Mouse (Mus musculus) hindbrain, embryonic 11.5 days (tissue): ENCODE data around the gene Bbs2. TPM values are rescaled to one million over a fixed set of nuclear protein-coding genes. Genes with fewer than 3 reads are reported as not detected.
A peak's percentile ranks its signal among the peaks of the same experiment; 100 is the strongest.

Experiments
- ATAC-seq: fragments of 200-750 bp; cut with Nextera tagmentation; 2 replicates; pipeline ENCODE4 v1.8.0; 2017; ENCODE audit warnings: mild to moderate bottlenecking, moderate TSS enrichment, moderate library complexity; ENCODE audit not compliant: low FRiP score
- DNase-seq: peaks from one replicate; pipeline ENCODE4 v3.0.0-alpha.2; 2015; ENCODE audit warnings: low spot score
- H3K27ac ChIP-seq: fragments of 300-500 bp; sonication (generic); 2 replicates; pipeline ENCODE4 v1.5.1; 2014; ENCODE audit warnings: mild to moderate bottlenecking, low read depth, low read length
- H3K27me3 ChIP-seq: fragments of 300-500 bp; sonication (generic); 2 replicates; pipeline ENCODE4 v1.6.1; 2014; ENCODE audit warnings: mild to moderate bottlenecking, low read length, moderate library complexity, mixed read lengths; ENCODE audit not compliant: control insufficient read depth, insufficient read depth
- H3K36me3 ChIP-seq: fragments of 300-500 bp; sonication (generic); 2 replicates; pipeline ENCODE4 v1.6.1; 2014; ENCODE audit warnings: mild to moderate bottlenecking, low read length, moderate library complexity, mixed read lengths; ENCODE audit not compliant: control insufficient read depth, insufficient read depth
- H3K4me1 ChIP-seq: fragments of 300-500 bp; sonication (generic); replicated peaks from 2 replicates; pipeline ENCODE4 v1.6.1; 2014; ENCODE audit warnings: low read length, mixed read lengths; ENCODE audit not compliant: control insufficient read depth, insufficient read depth
- H3K4me2 ChIP-seq: fragments of 300-500 bp; sonication (generic); replicated peaks from 2 replicates; pipeline ENCODE4 v1.6.1; 2014; ENCODE audit warnings: mild to moderate bottlenecking, low read depth, low read length
- H3K4me3 ChIP-seq: fragments of 300-500 bp; sonication (generic); 2 replicates; pipeline ENCODE4 v1.5.1; 2014; ENCODE audit warnings: low read depth, low read length
- H3K9ac ChIP-seq: fragments of 300-500 bp; sonication (generic); 2 replicates; pipeline ENCODE4 v1.6.1; 2014; ENCODE audit warnings: low read depth, low read length
- H3K9me3 ChIP-seq: fragments of 300-500 bp; sonication (generic); 2 replicates; pipeline ENCODE4 v1.6.1; 2016; ENCODE audit warnings: low read length; ENCODE audit not compliant: control insufficient read depth
- WGBS: fragments of 180-500 bp; shearing (Covaris S2); extraction: QIAGEN DNeasy Blood & Tissue Kit; methylation state at CpG from one replicate; pipeline ENCODE4 v1.1.7; 2014; 5-methylcytosine and 5-hydroxymethylcytosine counted together
- polyA plus RNA-seq: library from polyadenylated mRNA; unstranded; fragments of >200 nt; fragmentation: Nextera tagmentation; extraction: Ambion mirVana; gene quantifications from 2 replicates; pipeline ENCODE4 v1.2.1, GENCODE M21; 2014

Gene Bbs2
- polyA plus RNA-seq, 1 experiment from 2014 or later = 29.1 TPM

DNA sequence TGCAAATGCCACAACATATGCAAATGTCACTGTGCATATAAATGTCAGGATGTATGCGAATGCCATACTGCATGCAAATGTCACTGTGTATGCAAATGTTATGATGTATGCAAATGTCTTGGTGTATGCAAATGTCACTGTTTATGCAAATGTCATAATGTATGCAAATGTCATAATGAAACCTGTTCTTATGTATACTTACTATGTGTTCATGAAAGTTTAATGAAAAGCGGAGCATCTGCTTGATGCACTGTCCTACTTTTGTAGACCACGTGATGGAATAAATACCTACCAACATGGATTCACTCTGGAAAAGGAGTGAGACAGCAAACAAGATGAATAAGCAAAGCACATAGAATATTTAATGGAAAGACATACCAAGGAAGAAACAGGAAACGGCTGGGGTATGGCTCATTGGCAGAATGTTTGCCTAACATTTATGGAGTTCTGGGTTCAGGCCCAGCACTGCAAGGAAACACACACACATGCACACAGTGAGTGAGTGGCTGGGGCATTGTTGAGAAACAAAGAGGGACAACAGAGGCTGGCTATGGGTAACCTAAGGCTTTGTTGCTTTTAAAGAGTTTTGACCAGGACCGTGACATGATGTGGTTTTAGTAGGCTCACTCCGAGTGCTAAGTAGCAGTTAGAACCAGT, 30.5 kb upstream of the Bbs2 start:
- ATAC-seq = no peak
- no peaks in the 10 kb centered on the region for H3K9me3 ChIP-seq
- H3K4me1 ChIP-seq = no peaks in the 10 kb centered on the region
- H3K27ac ChIP-seq = no peak overlapping the region
- H3K4me3 ChIP-seq = no peak overlapping the region
- no peaks in the 10 kb centered on the region for H3K36me3 ChIP-seq
- WGBS = 71% methylated on average over 6 of the region's 6 CpGs
- H3K27me3 ChIP-seq = no peaks in the 10 kb centered on the region
- H3K9ac ChIP-seq = no peak overlapping the region
- no peak overlapping the region for H3K4me2 ChIP-seq
- no peak for DNase-seq

DNA sequence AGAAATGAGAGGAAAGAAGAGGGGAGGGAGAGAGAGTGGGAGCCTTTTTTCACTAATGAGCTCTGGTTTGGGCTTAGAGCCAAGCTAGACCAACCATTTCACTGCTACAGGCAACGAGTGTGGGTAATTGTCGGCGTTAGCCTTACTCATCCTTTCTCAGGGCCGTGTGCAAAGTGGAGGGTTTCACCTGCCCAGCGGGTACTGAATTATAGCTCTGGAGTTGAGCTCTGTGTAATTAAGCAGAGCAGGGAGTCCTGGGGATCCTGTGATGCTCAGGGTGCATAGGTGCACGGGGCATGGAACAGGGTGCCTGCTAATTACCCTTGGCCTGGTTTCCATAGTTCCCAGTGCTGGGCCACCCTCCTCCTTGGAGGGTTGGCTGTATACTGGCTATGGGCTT, 29.0 kb upstream of the Bbs2 start:
- no peak overlapping the region for H3K27ac ChIP-seq
- no peaks in the 10 kb centered on the region for H3K36me3 ChIP-seq
- 92% methylated on average over 6 of the region's 6 CpGs for WGBS
- H3K4me3 ChIP-seq = no peak overlapping the region
- no peak overlapping the region for H3K9ac ChIP-seq
- ATAC-seq (no peak), DNase-seq (no peak)
- no peaks in the 10 kb centered on the region for H3K27me3 ChIP-seq
- no peaks in the 10 kb centered on the region for H3K9me3 ChIP-seq
- H3K4me2 ChIP-seq = no peak overlapping the region
- H3K4me1 ChIP-seq = no peaks in the 10 kb centered on the region

DNA sequence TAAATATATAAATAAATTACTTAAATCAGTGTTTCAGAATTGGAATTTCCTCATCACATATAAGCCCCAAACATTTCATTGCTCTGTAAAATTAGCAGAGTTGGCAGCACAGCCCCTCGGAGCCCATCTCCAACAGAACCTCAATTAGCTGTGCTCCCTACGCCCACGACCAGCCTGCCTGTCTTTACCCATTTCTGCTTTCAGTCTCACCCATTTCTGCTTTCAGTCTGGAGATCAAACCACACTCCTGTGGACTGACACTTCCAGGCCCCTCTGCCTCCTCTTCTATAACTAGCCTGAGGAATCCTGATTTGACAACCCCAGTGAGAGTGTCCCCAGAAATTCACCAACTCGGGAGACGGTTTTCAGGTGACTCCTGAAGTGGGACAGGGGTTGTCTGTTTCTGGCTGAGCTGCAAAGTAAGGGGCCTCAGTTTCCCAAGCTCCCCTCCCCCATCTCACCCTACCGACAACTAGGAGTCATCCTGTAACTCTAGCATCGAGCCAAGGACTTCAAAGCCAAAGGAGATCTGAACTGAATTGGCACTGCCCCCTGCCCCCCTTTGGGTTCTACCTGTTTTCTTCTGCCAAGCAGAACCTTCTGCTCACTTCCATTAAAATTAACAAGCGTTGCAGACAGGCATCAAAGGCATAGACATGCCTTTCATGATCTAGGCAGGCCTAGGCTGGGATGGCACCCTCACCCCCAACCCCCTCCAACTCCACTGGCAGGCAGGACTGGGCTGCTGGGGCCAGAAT, 24.2 kb upstream of the Bbs2 start:
- no peak overlapping the region for H3K4me3 ChIP-seq
- WGBS = 62% methylated on average over 8 of the region's 8 CpGs
- ATAC-seq (no peak), DNase-seq (no peak)
- H3K9ac ChIP-seq = no peak overlapping the region
- no peaks in the 10 kb centered on the region; the same call in 1 of the 2 replicates for H3K4me1 ChIP-seq
- no peaks in the 10 kb centered on the region for H3K9me3 ChIP-seq
- no peaks in the 10 kb centered on the region for H3K27me3 ChIP-seq
- no peaks in the 10 kb centered on the region for H3K36me3 ChIP-seq
- H3K4me2 ChIP-seq = no peak overlapping the region
- no peak overlapping the region for H3K27ac ChIP-seq

DNA sequence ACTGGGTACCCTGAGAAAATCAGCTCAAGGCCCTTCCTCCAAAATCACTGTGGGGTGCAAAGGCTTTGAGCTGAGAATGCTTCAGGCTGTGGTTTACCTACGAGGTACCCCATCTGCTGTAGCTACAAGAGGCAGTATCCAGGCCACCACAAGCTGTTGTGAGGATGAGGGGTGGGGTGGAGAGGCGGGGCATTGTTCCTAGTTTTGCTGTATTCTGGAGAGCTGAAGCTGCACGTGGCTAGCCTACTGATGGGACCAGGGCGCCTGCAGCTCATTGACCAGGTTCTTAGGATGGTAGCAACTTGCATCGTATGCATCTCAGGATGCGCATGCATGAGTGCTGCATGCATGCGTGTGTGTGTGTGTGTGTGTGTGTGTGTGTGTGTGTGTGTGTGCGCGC, 22.9 kb upstream of the Bbs2 start:
- no peak overlapping the region for H3K27ac ChIP-seq
- no peak for ATAC-seq

DNA sequence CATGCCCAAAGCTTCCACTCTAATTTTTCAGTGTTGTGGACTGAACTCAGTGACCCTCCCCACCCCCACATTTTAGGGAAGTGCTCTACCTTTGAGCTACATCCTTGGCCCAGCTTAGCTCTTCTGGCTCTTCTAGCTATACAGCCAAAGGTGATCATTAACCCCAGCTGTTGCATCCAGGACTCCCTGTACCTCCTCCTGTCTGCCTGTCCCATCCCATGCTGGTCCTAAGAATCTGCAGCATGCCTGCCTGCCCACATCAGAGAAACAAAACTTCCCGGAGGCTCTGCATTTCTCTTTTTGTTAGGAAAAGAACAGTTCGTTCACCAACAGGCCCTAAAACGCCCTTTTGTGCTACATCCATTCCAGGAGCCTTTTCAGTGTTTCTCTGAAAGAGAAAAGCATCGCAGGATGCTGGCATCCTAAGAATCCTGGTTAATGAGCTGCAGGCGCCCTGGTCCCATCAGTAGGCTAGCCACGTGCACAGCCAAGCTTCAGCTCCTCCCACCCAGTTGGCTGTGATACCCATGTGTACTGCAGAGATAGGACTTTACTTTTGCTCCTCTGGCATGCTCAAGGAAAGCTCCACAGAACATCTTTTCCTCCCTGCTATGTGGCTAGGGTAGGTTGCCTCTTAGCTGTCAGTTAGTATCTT, 20.2 kb upstream of the Bbs2 start:
- peak; percentile 91 for ATAC-seq
- H3K4me2 ChIP-seq = 0 out of 2 replicates have a peak overlapping the region, but pooled peaks have one; percentile 3
- DNase-seq = peak; percentile 82
- peak overlapping the region; percentile 89 for H3K27ac ChIP-seq
- H3K9ac ChIP-seq = 0 out of 2 replicates have a peak overlapping the region, but pooled peaks have one; percentile 25
- no peaks in the 10 kb centered on the region for H3K9me3 ChIP-seq
- H3K4me3 ChIP-seq = no peak overlapping the region
- WGBS = 2% methylated on average over 6 of the region's 6 CpGs
- no peaks in the 10 kb centered on the region for H3K36me3 ChIP-seq
- H3K27me3 ChIP-seq = no peaks in the 10 kb centered on the region
- no peaks in the 10 kb centered on the region; the same call in 1 of the 2 replicates for H3K4me1 ChIP-seq

More for the DNA sequence above, 22.9 kb upstream of the Bbs2 start:
- WGBS = 77% methylated on average over 9 of the region's 9 CpGs
- Histone ChIP-seq H3K9ac (no peak overlapping the region), H3K9me3 (no peaks in the 10 kb centered on the region), H3K4me3 (no peak overlapping the region), H3K4me1 (no peaks in the 10 kb centered on the region; the same call in 1 of the 2 replicates), H3K27me3 (no peaks in the 10 kb centered on the region), H3K4me2 (no peak overlapping the region), H3K36me3 (no peaks in the 10 kb centered on the region)
- peak; percentile 10 for DNase-seq

DNA sequence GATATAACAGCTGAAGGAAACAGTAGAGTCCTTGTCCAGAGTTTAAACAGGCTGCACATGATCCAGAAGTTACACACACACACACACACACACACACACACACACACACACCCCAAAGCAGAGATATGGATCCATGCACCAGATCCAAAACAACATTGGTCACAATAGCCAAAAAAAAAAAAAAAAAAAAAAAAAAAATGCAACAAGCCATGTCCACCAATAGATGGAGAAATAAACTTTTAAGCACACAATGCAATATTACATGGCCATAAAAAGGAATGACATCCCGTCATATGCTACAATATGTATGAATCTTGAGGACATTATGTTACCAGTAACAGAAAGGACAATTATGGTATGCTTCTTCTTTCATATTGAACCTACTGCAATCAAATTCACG, 15.2 kb upstream of the Bbs2 start:
- Histone ChIP-seq H3K4me2 (no peak overlapping the region), H3K27me3 (no peaks in the 10 kb centered on the region), H3K9ac (no peak overlapping the region), H3K9me3 (no peaks in the 10 kb centered on the region), H3K27ac (no peak overlapping the region), H3K36me3 (no peaks in the 10 kb centered on the region), H3K4me1 (no peaks in the 10 kb centered on the region; the same call in 1 of the 2 replicates), H3K4me3 (no peak overlapping the region)
- ATAC-seq (no peak), DNase-seq (no peak)
- 87% methylated on average over 2 of the region's 2 CpGs for WGBS

DNA sequence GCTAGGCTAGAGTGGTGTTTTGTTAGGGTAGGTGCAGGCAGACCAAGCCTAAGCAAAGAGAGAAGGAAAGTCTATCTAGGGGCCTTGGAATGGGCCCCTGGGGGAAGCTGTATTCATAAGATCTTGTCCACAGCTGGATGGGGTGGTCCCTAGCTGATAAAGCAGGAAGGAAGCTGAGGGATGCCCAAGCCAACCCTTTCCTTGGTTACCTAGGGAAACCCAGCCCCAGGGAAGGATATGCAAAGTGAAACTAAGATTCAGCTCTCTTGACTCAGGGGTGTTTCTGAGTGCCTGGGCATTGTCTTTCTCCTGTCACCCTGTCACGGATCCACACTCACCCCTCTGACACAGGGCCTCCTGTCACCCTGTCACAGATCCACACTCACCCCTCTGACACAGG, 14.7 kb upstream of the Bbs2 start:
- H3K9me3 ChIP-seq = no peaks in the 10 kb centered on the region
- no peak for ATAC-seq
- WGBS = 38% methylated on average over 1 of the region's 1 CpGs
- H3K9ac ChIP-seq = no peak overlapping the region
- H3K4me2 ChIP-seq = no peak overlapping the region
- H3K4me3 ChIP-seq = no peak overlapping the region
- DNase-seq = no peak
- no peak overlapping the region for H3K27ac ChIP-seq
- H3K36me3 ChIP-seq = no peaks in the 10 kb centered on the region
- H3K27me3 ChIP-seq = no peaks in the 10 kb centered on the region
- no peaks in the 10 kb centered on the region for H3K4me1 ChIP-seq

DNA sequence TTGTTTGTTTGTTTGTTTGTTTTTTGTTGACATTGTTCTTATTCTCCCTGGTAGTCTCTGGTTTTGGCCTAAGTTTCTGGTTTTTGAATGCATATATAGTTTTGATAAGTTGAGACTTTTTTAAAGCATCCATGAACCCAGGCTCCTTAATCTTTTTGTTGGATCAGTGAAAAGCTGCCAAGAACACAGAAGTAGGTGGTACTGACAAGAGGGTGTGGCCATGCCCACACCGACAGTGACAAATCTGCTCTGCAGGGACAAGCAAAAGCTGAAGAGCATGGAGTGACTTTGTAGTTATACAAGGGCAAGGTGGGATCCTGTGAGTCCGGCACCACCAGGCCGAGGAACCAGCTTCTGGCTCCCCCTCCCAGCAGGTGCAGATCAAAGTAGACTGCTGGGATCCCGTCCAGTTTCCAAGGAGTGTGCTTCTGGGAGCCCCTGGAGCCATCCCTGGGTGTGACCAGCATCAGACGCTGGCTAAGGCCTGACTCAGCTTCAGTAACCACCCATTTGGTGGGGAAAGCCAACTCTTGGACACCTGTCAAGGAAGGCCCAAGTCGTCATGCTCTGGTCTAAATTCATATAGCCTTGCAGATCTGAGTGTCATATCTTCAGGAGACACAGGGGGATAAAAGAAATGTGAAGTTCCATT, 11.9 kb upstream of the Bbs2 start:
- Histone ChIP-seq H3K36me3 (no peaks in the 10 kb centered on the region), H3K4me3 (no peak overlapping the region), H3K9ac (no peak overlapping the region), H3K9me3 (no peaks in the 10 kb centered on the region), H3K27ac (no peak overlapping the region), H3K27me3 (no peaks in the 10 kb centered on the region), H3K4me2 (no peak overlapping the region), H3K4me1 (no peaks in the 10 kb centered on the region)
- ATAC-seq = no peak
- DNase-seq = no peak
- 67% methylated on average over 6 of the region's 6 CpGs for WGBS
